Mouse (Mus musculus) mouse embryonic stem cell (cell line): ENCODE measurements around the gene Mcm10.

Experiments
- in situ Hi-C, 2 experiments: fragments of 300-500 bp; cut with MboI; formaldehyde crosslinking; loops; 1 replicate in 1 of 2; 3 replicates in 1 of 2; pipeline ENCODE4 v1.14.3; 2019 to 2020; ENCODE audit warnings: low sequenced_read_pairs in 2 of 2, low pct_unique_long_range_greater_than_20kb in 1 of 2, mixed read lengths in 1 of 2; ENCODE audit not compliant: unreplicated experiment in 1 of 2

Gene Mcm10

GRCm38 (mm10) chr2:5012491-5013324, at the start of gene Mcm10:
Gene Mcm10, minus strand, starts transcription at chr2:5012791.
- in situ Hi-C loops, result no loop called here

- in situ Hi-C loops, result no loop called here
Observed at GRCm38 (mm10) chr2:5061133-5061708, 48.6 kb upstream of the Mcm10 start.

GRCm38 (mm10) chr2:5059997-5060396, 47.4 kb upstream of the Mcm10 start:
- in situ Hi-C loops, result no loop called here

GRCm38 (mm10) chr2:5058436-5058835, 45.8 kb upstream of the Mcm10 start:
- in situ Hi-C loops, result no loop called here

- in situ Hi-C loops, result no loop called here
Observed at GRCm38 (mm10) chr2:5050562-5050961, 38.0 kb upstream of the Mcm10 start.

GRCm38 (mm10) chr2:5047016-5047415, 34.4 kb upstream of the Mcm10 start:
- in situ Hi-C loops, result no loop called here

GRCm38 (mm10) chr2:5045269-5045965, 32.8 kb upstream of the Mcm10 start:
- in situ Hi-C loops, result no loop called here

GRCm38 (mm10) chr2:5044321-5044720, 31.7 kb upstream of the Mcm10 start:
- in situ Hi-C loops, result no loop called here

- in situ Hi-C loops, result no loop called here
Observed at GRCm38 (mm10) chr2:5043476-5043761, 30.8 kb upstream of the Mcm10 start.

- in situ Hi-C loops, result no loop called here
Observed at GRCm38 (mm10) chr2:5042616-5043475, 30.3 kb upstream of the Mcm10 start.

GRCm38 (mm10) chr2:5041854-5042253, 29.3 kb upstream of the Mcm10 start:
- in situ Hi-C loops, result no loop called here

- in situ Hi-C loops, result no loop called here
Observed at GRCm38 (mm10) chr2:5040281-5041161, 27.9 kb upstream of the Mcm10 start.

- in situ Hi-C loops, result no loop called here
Observed at GRCm38 (mm10) chr2:5039350-5040170, 27.0 kb upstream of the Mcm10 start.

GRCm38 (mm10) chr2:5038320-5038719, 25.7 kb upstream of the Mcm10 start:
- in situ Hi-C loops, result no loop called here

GRCm38 (mm10) chr2:5037390-5037789, 24.8 kb upstream of the Mcm10 start:
- in situ Hi-C loops, result no loop called here

- in situ Hi-C loops, result no loop called here
Observed at GRCm38 (mm10) chr2:5036411-5037076, 24.0 kb upstream of the Mcm10 start.

GRCm38 (mm10) chr2:5035241-5035640, 22.6 kb upstream of the Mcm10 start:
- in situ Hi-C loops, result no loop called here
